ENCODE assay signal across 8 mouse cellular contexts in genomic region chr2:155050108-155050503, GRCm38 (mm10). TPM values are rescaled to one million over a fixed set of nuclear protein-coding genes. Genes with fewer than 3 reads are reported as not detected.
DNase-seq lines count a peak whose midpoint lies in the region; ATAC-seq lines count a peak whose summit lies in the region.

No protein-coding gene starts in this region.

- peak overlapping the region; percentile 82 for H3K27ac ChIP-seq in kidney, embryonic 15.5 days
- peak overlapping the region; percentile 85; the same call in 1 of the 2 replicates for H3K27ac ChIP-seq in embryonic facial prominence, embryonic 12.5 days
- H3K27ac ChIP-seq in hindbrain, embryonic 10.5 days = peak overlapping the region; percentile 91
- H3K27ac ChIP-seq in lung, embryonic 16.5 days (ENCODE audit: low read length) = peak overlapping the region; percentile 36; the same call in 1 of the 2 replicates

- no peaks in the 10 kb centered on the region for H3K9me3 ChIP-seq in kidney, embryonic 15.5 days (replicated peaks)
- H3K9me3 ChIP-seq in embryonic facial prominence, embryonic 12.5 days = no peaks in the 10 kb centered on the region
- H3K9me3 ChIP-seq in hindbrain, embryonic 10.5 days = no peaks in the 10 kb centered on the region
- no peaks in the 10 kb centered on the region for H3K9me3 ChIP-seq in lung, embryonic 16.5 days (ENCODE audit: control insufficient read depth, low read length)

- H3K4me2 ChIP-seq in kidney, embryonic 15.5 days = peak overlapping the region; percentile 94
- H3K4me2 ChIP-seq in embryonic facial prominence, embryonic 12.5 days (replicated peaks) = peak overlapping the region; percentile 79
- H3K4me2 ChIP-seq in lung, embryonic 16.5 days (ENCODE audit: low read depth, low read length) = peak overlapping the region; percentile 97

- peaks cover 17% of the 10 kb centered on the region for H3K4me1 ChIP-seq in kidney, embryonic 15.5 days
- H3K4me1 ChIP-seq in embryonic facial prominence, embryonic 12.5 days = peaks cover 25% of the 10 kb centered on the region
- H3K4me1 ChIP-seq in hindbrain, embryonic 10.5 days (replicated peaks) = peaks cover 16% of the 10 kb centered on the region
- H3K4me1 ChIP-seq in lung, embryonic 16.5 days (replicated peaks; ENCODE audit: control insufficient read depth, insufficient read depth, low read length) = peaks cover 8% of the 10 kb centered on the region

- 0 out of 2 replicates have a peak, but pooled peaks cover 3% of the 10 kb centered on the region for H3K27me3 ChIP-seq in kidney, embryonic 15.5 days
- no peaks in the 10 kb centered on the region for H3K27me3 ChIP-seq in embryonic facial prominence, embryonic 12.5 days
- no peaks in the 10 kb centered on the region for H3K27me3 ChIP-seq in hindbrain, embryonic 10.5 days (ENCODE audit: insufficient read depth, poor library complexity, severe bottlenecking)
- no peaks in the 10 kb centered on the region for H3K27me3 ChIP-seq in lung, embryonic 16.5 days (ENCODE audit: control insufficient read depth, insufficient read depth, low read depth, low read length)

- H3K9ac ChIP-seq in kidney, embryonic 15.5 days = peak overlapping the region; percentile 65
- H3K9ac ChIP-seq in embryonic facial prominence, embryonic 12.5 days = peak overlapping the region; percentile 55
- peak overlapping the region; percentile 62 for H3K9ac ChIP-seq in lung, embryonic 16.5 days (ENCODE audit: low read length)

- no peak for DNase-seq in kidney, adult 18-20 months
- DNase-seq in hindbrain, embryonic 10.5 days (ENCODE audit: low spot score) = no peak
- DNase-seq in yolk sac, embryonic 10.5 days (ENCODE audit: low spot score) = no peak
- no peak for DNase-seq in frontal cortex, postnatal 10 days (ENCODE audit: low spot score in 2 of 2)

- WGBS in kidney, embryonic 15.5 days = 27% methylated on average over 5 of the region's 5 CpGs
- 18% methylated on average over 5 of the region's 5 CpGs for WGBS in embryonic facial prominence, embryonic 12.5 days
- 26% methylated on average over 5 of the region's 5 CpGs for WGBS in hindbrain, embryonic 10.5 days
- 10% methylated on average over 5 of the region's 5 CpGs for WGBS in lung, embryonic 16.5 days

- no peaks in the 10 kb centered on the region for H3K36me3 ChIP-seq in kidney, embryonic 15.5 days
- no peaks in the 10 kb centered on the region for H3K36me3 ChIP-seq in embryonic facial prominence, embryonic 12.5 days
- no peaks in the 10 kb centered on the region for H3K36me3 ChIP-seq in hindbrain, embryonic 10.5 days
- H3K36me3 ChIP-seq in lung, embryonic 16.5 days (ENCODE audit: control insufficient read depth, insufficient read depth, low read length) = no peaks in the 10 kb centered on the region

- H3K4me3 ChIP-seq in kidney, embryonic 15.5 days (replicated peaks) = peak overlapping the region; percentile 62
- H3K4me3 ChIP-seq in embryonic facial prominence, embryonic 12.5 days = peak overlapping the region; percentile 52
- peak overlapping the region; percentile 55 for H3K4me3 ChIP-seq in hindbrain, embryonic 10.5 days
- H3K4me3 ChIP-seq in lung, embryonic 16.5 days (ENCODE audit: low read length) = peak overlapping the region; percentile 54

- no peak; the same call in 1 of the 2 replicates for ATAC-seq in kidney, embryonic 15.5 days (replicated peaks; ENCODE audit: low FRiP score)
- ATAC-seq in embryonic facial prominence, embryonic 12.5 days (ENCODE audit: insufficient number of reproducible peaks, insufficient read depth, low FRiP score, low TSS enrichment) = peak; percentile 22
- ATAC-seq in lung, embryonic 16.5 days (ENCODE audit: low read depth) = peak; percentile 17
- ATAC-seq in megakaryocyte progenitor cell, adult 5-6 weeks (replicated peaks; ENCODE audit: poor library complexity) = no peak

RNA-seq across cellular contexts. Expression of gene Ahcy, which starts 24.2 kb away (rescaled TPM):
- 75.5 and 80.4 TPM in 2 replicates for polyA plus RNA-seq in kidney, embryonic 15.5 days (2015; fragmentation: Nextera tagmentation; extraction: Ambion mirVana)
- polyA plus RNA-seq in embryonic facial prominence, embryonic 12.5 days (2016; fragmentation: Nextera tagmentation; extraction: Ambion mirVana) = 74.6 and 82.1 TPM in 2 replicates
- 85.0 and 105 TPM in 2 replicates for polyA plus RNA-seq in hindbrain, embryonic 10.5 days (2016; fragmentation: Nextera tagmentation; extraction: Ambion mirVana)
- polyA plus RNA-seq in lung, embryonic 16.5 days (2015; fragmentation: Nextera tagmentation; extraction: Ambion mirVana) = 50.9 and 51.0 TPM in 2 replicates
- 143 and 155 TPM in 2 replicates for total RNA-seq in megakaryocyte progenitor cell, adult 5-6 weeks (2015)
- 103 and 109 TPM in 2 replicates for total RNA-seq in megakaryocyte progenitor cell, adult 5-6 weeks (2017)

RNA-seq across cellular contexts. Expression of gene Gm14226, which starts 32.0 kb away (rescaled TPM):
- polyA plus RNA-seq in kidney, embryonic 15.5 days (2015; fragmentation: Nextera tagmentation; extraction: Ambion mirVana) = 1.5 and 2.0 TPM in 2 replicates
- 4.9 and 6.0 TPM in 2 replicates for polyA plus RNA-seq in embryonic facial prominence, embryonic 12.5 days (2016; fragmentation: Nextera tagmentation; extraction: Ambion mirVana)
- polyA plus RNA-seq in hindbrain, embryonic 10.5 days (2016; fragmentation: Nextera tagmentation; extraction: Ambion mirVana) = 0.14 and 0.31 TPM in 2 replicates
- 0.21 and 0.35 TPM in 2 replicates for polyA plus RNA-seq in lung, embryonic 16.5 days (2015; fragmentation: Nextera tagmentation; extraction: Ambion mirVana)
- not detected in 2 replicates for total RNA-seq in megakaryocyte progenitor cell, adult 5-6 weeks (2015)
- total RNA-seq in megakaryocyte progenitor cell, adult 5-6 weeks (2017) = not detected in 2 replicates

Comparison
In these comparisons a context has a peak if more than half of its experiments do, and no peak if none do; other contexts are left out.
1. ATAC-seq: peak in embryonic facial prominence, embryonic 12.5 days (single experiment) and lung, embryonic 16.5 days (single experiment); none in kidney, embryonic 15.5 days (single experiment) and megakaryocyte progenitor cell, adult 5-6 weeks (single experiment).
2. H3K27ac ChIP-seq: peak in every context shown above with its lines; median percentile 91 in hindbrain, embryonic 10.5 days; 85 in embryonic facial prominence, embryonic 12.5 days; 82 in kidney, embryonic 15.5 days; 36 in lung, embryonic 16.5 days.
3. Peak in every context shown above with its lines, with median percentiles within 50 percentile points of each other: H3K4me2 ChIP-seq, H3K4me3 ChIP-seq and H3K9ac ChIP-seq.